Mouse (Mus musculus) small intestine, adult 2 months (tissue): ENCODE results near the gene Cdh24.

Experiments used
- CTCF ChIP-seq: fragments of 200-500 bp; IDR thresholded peaks from 2 replicates; pipeline ENCODE4 v1.5.1; 2012; ENCODE audit warnings: low read depth, mild to moderate bottlenecking, control low read depth, inconsistent platforms, low read length, moderate library complexity, mixed read lengths; ENCODE audit not compliant: insufficient replicate concordance, insufficient read length; ENCODE audit errors: extremely low read depth
- POLR2A ChIP-seq: fragments of 200-500 bp; IDR thresholded peaks from 2 replicates; pipeline ENCODE4 v1.6.1; 2012; ENCODE audit warnings: low read depth, mild to moderate bottlenecking, control low read depth, inconsistent platforms, low read length, moderate library complexity

DNA sequence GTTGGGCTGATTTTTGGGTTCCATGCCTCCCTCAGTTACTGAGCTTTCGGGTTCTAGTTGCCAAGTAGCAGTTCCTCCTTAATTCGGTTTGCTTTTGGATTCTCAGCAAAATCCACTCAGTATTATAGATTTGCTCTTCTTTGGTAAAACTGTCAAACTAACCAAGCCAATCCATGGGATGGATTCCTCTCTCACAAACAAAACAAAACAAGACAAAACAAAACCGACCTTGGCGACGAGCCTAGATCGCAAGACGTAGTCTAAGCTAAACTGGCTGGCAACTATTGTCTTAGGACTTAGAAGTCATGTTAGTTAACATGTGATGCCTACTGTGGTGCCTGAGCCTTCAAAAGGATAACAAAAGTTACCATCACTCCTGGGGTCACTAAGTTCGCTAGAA lies 37.5 kb downstream of the Cdh24 start:
- TF ChIP-seq CTCF (no peak), POLR2A (no peak)
